Mouse (Mus musculus) hindbrain, embryonic 10.5 days (tissue): ENCODE results near the gene Guca1a. TPM values are rescaled to one million over a fixed set of nuclear protein-coding genes. Genes with fewer than 3 reads are reported as not detected.
A peak's percentile ranks its signal among the peaks of the same experiment; 100 is the strongest.

Source experiments
- DNase-seq: peaks from one replicate; pipeline ENCODE4 v3.0.0-alpha.2; 2017; ENCODE audit warnings: low spot score
- H3K27ac ChIP-seq: fragments of 300-500 bp; sonication (generic); 2 replicates; pipeline ENCODE4 v1.5.1; 2016; ENCODE audit warnings: mild to moderate bottlenecking, moderate library complexity
- H3K27me3 ChIP-seq: fragments of 300-500 bp; sonication (generic); 2 replicates; pipeline ENCODE4 v1.6.1; 2016; ENCODE audit warnings: mild to moderate bottlenecking; ENCODE audit not compliant: poor library complexity, insufficient read depth, severe bottlenecking
- H3K36me3 ChIP-seq: fragments of 300-500 bp; sonication (generic); 2 replicates; pipeline ENCODE4 v1.6.1; 2016; ENCODE audit warnings: mild to moderate bottlenecking, moderate library complexity
- H3K4me1 ChIP-seq: fragments of 300-500 bp; sonication (generic); replicated peaks from 2 replicates; pipeline ENCODE4 v1.6.1; 2016; ENCODE audit warnings: mild to moderate bottlenecking
- H3K4me3 ChIP-seq: fragments of 300-500 bp; sonication (generic); 2 replicates; pipeline ENCODE4 v1.5.1; 2016; ENCODE audit warnings: mild to moderate bottlenecking, moderate library complexity
- H3K9me3 ChIP-seq: fragments of 300-500 bp; sonication (generic); 2 replicates; pipeline ENCODE4 v1.6.1; 2016; ENCODE audit warnings: mild to moderate bottlenecking, moderate library complexity
- WGBS: fragments of 180-500 bp; shearing (Covaris S2); methylation state at CpG from one replicate; pipeline ENCODE4 v1.1.7; 2016; 5-methylcytosine and 5-hydroxymethylcytosine counted together
- polyA plus RNA-seq: library from polyadenylated mRNA; unstranded; fragments of >200 nt; fragmentation: Nextera tagmentation; extraction: Ambion mirVana; gene quantifications from 2 replicates; pipeline ENCODE4 v1.2.1, GENCODE M21; 2016

Guca1a gene
- polyA plus RNA-seq, 1 experiment from 2014 or later: 2.1 TPM

- Histone ChIP-seq H3K27me3 (peaks cover 33% of the 10 kb centered on the region), H3K4me1 (peaks cover 16% of the 10 kb centered on the region), H3K27ac (peak within 1 kb of the TSS; percentile 88), H3K9me3 (no peaks in the 10 kb centered on the region), H3K36me3 (peaks cover 15% of the 10 kb centered on the region), H3K4me3 (peak within 1 kb of the TSS; percentile 75)
- WGBS: 4% methylated on average over 35 of the region's 35 CpGs
- DNase-seq: peak; percentile 90
Observed at GRCm38 (mm10) chr17:47368401-47369086, 31.8 kb downstream of the Guca1a start, which contains the start of gene Mrps10. Gene Mrps10 (plus strand): TSS chr17:47368887.

GRCm38 (mm10) chr17:47361343-47361742 lies 39.0 kb downstream of the Guca1a start:
- no peak overlapping the region for H3K4me3 ChIP-seq
- H3K4me1 ChIP-seq: no peaks in the 10 kb centered on the region
- no peak overlapping the region for H3K27ac ChIP-seq
- WGBS: 86% methylated on average over 11 of the region's 11 CpGs
- H3K36me3 ChIP-seq: peaks cover 33% of the 10 kb centered on the region
- H3K27me3 ChIP-seq: peaks cover 18% of the 10 kb centered on the region
- DNase-seq: no peak
- H3K9me3 ChIP-seq: no peaks in the 10 kb centered on the region

GRCm38 (mm10) chr17:47359964-47360363 lies 40.4 kb downstream of the Guca1a start:
- Histone ChIP-seq H3K4me1 (no peaks in the 10 kb centered on the region), H3K36me3 (peaks cover 47% of the 10 kb centered on the region), H3K9me3 (no peaks in the 10 kb centered on the region), H3K4me3 (no peak overlapping the region), H3K27ac (no peak overlapping the region), H3K27me3 (peaks cover 4% of the 10 kb centered on the region)
- DNase-seq: peak; percentile 33
- 46% methylated on average over 6 of the region's 6 CpGs for WGBS

GRCm38 (mm10) chr17:47349721-47350319 lies 50.6 kb downstream of the Guca1a start:
- no peaks in the 10 kb centered on the region for H3K27me3 ChIP-seq
- DNase-seq: no peak
- peaks cover 31% of the 10 kb centered on the region for H3K9me3 ChIP-seq
- no peak overlapping the region for H3K4me3 ChIP-seq
- no peaks in the 10 kb centered on the region for H3K4me1 ChIP-seq
- no peak overlapping the region for H3K27ac ChIP-seq
- peaks cover 99% of the 10 kb centered on the region for H3K36me3 ChIP-seq
- WGBS: 90% methylated on average over 3 of the region's 3 CpGs

Other genes starting within 250 kb of the Guca1a start
- gene Mrps10, start 31.7 kb downstream of the Guca1a start, polyA plus RNA-seq: 85.2 and 86.5 TPM in 2 replicates
- gene Guca1b, start 15.2 kb downstream of the Guca1a start, polyA plus RNA-seq: 0.97 and 1.0 TPM in 2 replicates
- 0.24 and 0.54 TPM in 2 replicates for gene AI661453, start 36.0 kb upstream of the Guca1a start, polyA plus RNA-seq
- 0.67 TPM in 1 of 2 replicates, not detected in the other for gene 1700001C19Rik, start 36.8 kb upstream of the Guca1a start, polyA plus RNA-seq
- 32.5 and 36.0 TPM in 2 replicates for gene Taf8, start 101.7 kb upstream of the Guca1a start, polyA plus RNA-seq
- 289 and 330 TPM in 2 replicates for gene Ccnd3, start 104.5 kb upstream of the Guca1a start, polyA plus RNA-seq
- gene Bysl, start 210.9 kb upstream of the Guca1a start, polyA plus RNA-seq: 39.0 and 40.6 TPM in 2 replicates
- gene Med20, start 211.0 kb upstream of the Guca1a start, polyA plus RNA-seq: 41.2 and 45.9 TPM in 2 replicates
- gene Gm20517, start 211.0 kb upstream of the Guca1a start, polyA plus RNA-seq: 1.9 and 2.1 TPM in 2 replicates
- 6.7 and 8.4 TPM in 2 replicates for gene Usp49, start 230.1 kb upstream of the Guca1a start, polyA plus RNA-seq